Mouse (Mus musculus) heart, postnatal 0 days (tissue): Measurements from ENCODE around the gene Glp1r.

Source experiments
- CTCF ChIP-seq: IDR thresholded peaks from 2 replicates; pipeline ENCODE4 v1.5.1; 2016; ENCODE audit warnings: antibody characterized with exemption, control low read depth, low read depth
- EP300 ChIP-seq: IDR thresholded peaks from 2 replicates; pipeline ENCODE4 v1.6.1; 2016; ENCODE audit warnings: antibody characterized with exemption, low read depth

DNA sequence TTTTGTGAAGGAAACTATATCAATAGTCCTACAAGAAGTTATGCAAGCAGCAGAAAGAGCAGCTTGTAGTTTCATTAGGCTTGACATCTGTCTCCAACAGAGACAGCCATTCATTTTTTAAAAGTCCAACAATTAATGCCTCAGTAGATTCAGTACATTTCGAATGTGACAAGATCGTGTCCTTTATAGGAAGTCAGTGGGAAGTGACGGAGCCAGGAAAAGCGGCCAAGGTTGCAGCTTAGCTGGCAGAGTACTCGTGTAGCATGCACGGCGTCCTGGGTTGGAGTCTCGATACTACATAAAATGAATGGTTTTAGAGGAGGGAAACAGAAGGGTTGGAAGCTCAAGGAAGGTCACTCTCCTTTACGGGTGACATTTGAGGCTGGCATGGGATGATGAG is 34.7 kb upstream of the Glp1r start:
- TF ChIP-seq EP300 (no peak), CTCF (no peak)
